Mouse (Mus musculus) liver, adult (tissue): ENCODE measurements around the gene Sval3.

ENCODE experiments used
- GATA4 ChIP-seq: IDR thresholded peaks from 2 replicates; pipeline ENCODE4 v1.6.1; 2014; ENCODE audit warnings: mild to moderate bottlenecking, low read length; ENCODE audit not compliant: insufficient replicate concordance

The Sval3 gene

DNA sequence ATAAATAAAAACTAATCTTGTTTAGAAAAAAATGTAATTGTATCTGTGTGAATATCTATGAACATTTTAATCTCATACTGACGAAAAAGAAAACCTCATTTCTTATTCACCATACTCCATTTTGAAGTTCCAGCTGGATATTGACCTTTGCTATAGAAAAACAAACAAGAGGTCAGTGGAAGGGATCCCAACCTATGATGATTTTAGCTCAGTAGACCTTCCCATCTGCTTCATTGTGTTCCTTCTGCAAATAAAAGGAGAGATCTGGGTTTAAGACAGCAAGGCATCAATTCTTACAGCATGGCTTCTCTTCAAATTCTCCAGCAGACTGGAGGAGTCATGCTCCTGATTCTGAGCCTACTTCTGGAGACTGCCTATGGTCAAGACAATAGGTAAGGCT, at the start of gene Sval3:
Gene Sval3 (plus strand): TSS at position 301 of the 400 bp plus-strand sequence.
- TF ChIP-seq GATA4: no peak

DNA sequence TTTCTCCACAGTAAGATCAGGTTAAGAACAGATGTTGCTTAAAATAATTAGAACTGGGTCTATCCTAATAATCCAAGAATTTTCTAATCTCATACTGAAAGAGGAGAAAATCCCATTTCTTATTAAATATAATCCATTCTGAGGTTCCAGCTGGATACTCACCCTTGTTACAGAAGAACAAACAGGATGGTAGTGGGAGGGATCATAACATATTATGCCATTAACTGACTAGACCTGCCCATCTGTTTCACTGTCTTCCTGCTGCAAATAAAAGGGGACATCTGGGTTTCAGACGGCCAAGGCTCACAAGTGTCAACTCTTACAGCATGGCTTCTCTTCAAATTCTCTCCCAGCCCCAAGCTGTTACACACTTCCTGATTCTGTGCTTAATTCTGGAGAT, 16.6 kb upstream of the Sval3 start, which contains the start of gene Sval1:
Gene Sval1 (plus strand): TSS at position 301 of the 400 bp plus-strand sequence.
- no peak for TF ChIP-seq GATA4
